Mouse (Mus musculus) limb, embryonic 14.5 days (tissue): Measurements from ENCODE around the gene Zg16. TPM values are rescaled to one million over a fixed set of nuclear protein-coding genes. Genes with fewer than 3 reads are reported as not detected.

Source experiments
- ATAC-seq: fragments of 200-750 bp; cut with Nextera tagmentation; 2 replicates; pipeline ENCODE4 v1.8.0; 2017; ENCODE audit warnings: low read depth, moderate number of reproducible peaks, moderate TSS enrichment; ENCODE audit not compliant: low FRiP score
- DNase-seq: peaks from one replicate; pipeline ENCODE4 v3.0.0-alpha.2; 2015; ENCODE audit warnings: low spot score
- H3K27ac ChIP-seq: fragments of 300-500 bp; sonication (generic); replicated peaks from 2 replicates; pipeline ENCODE4 v1.5.1; 2014; ENCODE audit warnings: low read depth, mild to moderate bottlenecking, low read length, moderate library complexity, mixed read lengths
- H3K27me3 ChIP-seq: fragments of 300-500 bp; sonication (generic); 2 replicates; pipeline ENCODE4 v1.6.1; 2014; ENCODE audit warnings: low read length, mixed read lengths; ENCODE audit not compliant: control insufficient read depth, insufficient read depth
- H3K36me3 ChIP-seq: fragments of 300-500 bp; sonication (generic); 2 replicates; pipeline ENCODE4 v1.6.1; 2014; ENCODE audit warnings: mild to moderate bottlenecking, low read length, moderate library complexity, mixed read lengths; ENCODE audit not compliant: control insufficient read depth, insufficient read depth
- H3K4me1 ChIP-seq: fragments of 300-500 bp; sonication (generic); 2 replicates; pipeline ENCODE4 v1.6.1; 2014; ENCODE audit warnings: antibody characterized with exemption, low read length, mixed read lengths; ENCODE audit not compliant: control insufficient read depth, insufficient read depth
- H3K4me2 ChIP-seq: fragments of 300-500 bp; sonication (generic); replicated peaks from 2 replicates; pipeline ENCODE4 v1.6.1; 2014; ENCODE audit warnings: low read depth, mild to moderate bottlenecking, low read length, moderate library complexity; ENCODE audit not compliant: severe bottlenecking
- H3K4me3 ChIP-seq: fragments of 300-500 bp; sonication (generic); replicated peaks from 2 replicates; pipeline ENCODE4 v1.5.1; 2014; ENCODE audit warnings: low read length
- H3K9ac ChIP-seq: fragments of 300-500 bp; sonication (generic); 2 replicates; pipeline ENCODE4 v1.6.1; 2014; ENCODE audit warnings: mild to moderate bottlenecking, low read depth, low read length, moderate library complexity; ENCODE audit not compliant: severe bottlenecking
- H3K9me3 ChIP-seq: fragments of 300-500 bp; sonication (generic); 2 replicates; pipeline ENCODE4 v1.6.1; 2016; ENCODE audit warnings: low read length; ENCODE audit not compliant: control insufficient read depth
- POLR2A ChIP-seq: fragments of 200-500 bp; IDR thresholded peaks from 2 replicates; pipeline ENCODE4 v1.8.0; 2012; ENCODE audit warnings: inconsistent platforms, mild to moderate bottlenecking, moderate library complexity, borderline replicate concordance; ENCODE audit not compliant: insufficient read depth, insufficient read length; ENCODE audit errors: extremely low read depth
- WGBS: fragments of 180-500 bp; shearing (Covaris S2); extraction: QIAGEN DNeasy Blood & Tissue Kit; methylation state at CpG from one replicate; pipeline ENCODE4 v1.1.7; 2014; 5-methylcytosine and 5-hydroxymethylcytosine counted together
- polyA plus RNA-seq, 2 experiments: library from polyadenylated mRNA; depleted of rRNA in 1 of 2; stranded (reverse) in 1 of 2; unstranded in 1 of 2; fragments of >200 nt; fragmentation: Nextera tagmentation in 1 of 2; extraction: Ambion mirVana in 1 of 2; gene quantifications; 2 replicates each; pipeline versions ENCODE4 v1.2.1 to v1.2.3; 2012 to 2014

The Zg16 gene
- polyA plus RNA-seq, 2 experiments = not detected

GRCm38 (mm10) chr7:127026984-127027726 lies 60.0 kb downstream of the Zg16 start, which contains the start of gene Maz:
TSS of gene Maz (minus strand) at chr7:127027037.
- H3K4me1 ChIP-seq = peaks cover 31% of the 10 kb centered on the region

GRCm38 (mm10) chr7:127026616-127026983 lies 60.5 kb downstream of the Zg16 start:
- H3K27me3 ChIP-seq = no peaks in the 10 kb centered on the region
- 4% methylated on average over 14 of the region's 48 CpGs for WGBS
- TF ChIP-seq POLR2A = no peak
- ATAC-seq = peak; percentile 5; the same call in 1 of the 2 replicates
- H3K27ac ChIP-seq = peak overlapping the region; percentile 98
- peak; percentile 76 for DNase-seq
- H3K4me2 ChIP-seq = peak overlapping the region; percentile 90; the same call in 1 of the 2 replicates
- peaks cover 34% of the 10 kb centered on the region for H3K4me1 ChIP-seq
- no peaks in the 10 kb centered on the region for H3K9me3 ChIP-seq
- H3K9ac ChIP-seq = peak overlapping the region; percentile 97
- H3K36me3 ChIP-seq = peaks cover 66% of the 10 kb centered on the region
- peak overlapping the region; percentile 96 for H3K4me3 ChIP-seq

More at GRCm38 (mm10) chr7:127026984-127027726, 60.0 kb downstream of the Zg16 start, which contains the start of gene Maz:
- WGBS = under 1% methylated on average over 57 of the region's 63 CpGs
- no peaks in the 10 kb centered on the region for H3K9me3 ChIP-seq
- peak; percentile 100 for DNase-seq
- no peak for TF ChIP-seq POLR2A
- peak; percentile 92 for ATAC-seq
- H3K27ac ChIP-seq = peak within 1 kb of the TSS; percentile 98
- H3K36me3 ChIP-seq = peaks cover 66% of the 10 kb centered on the region
- peak within 1 kb of the TSS; percentile 90 for H3K4me2 ChIP-seq
- H3K4me3 ChIP-seq = peak within 1 kb of the TSS; percentile 96
- H3K27me3 ChIP-seq = no peaks in the 10 kb centered on the region
- peak within 1 kb of the TSS; percentile 97 for H3K9ac ChIP-seq

- peak; percentile 44 for DNase-seq
- peak; percentile 13 for ATAC-seq
- Histone ChIP-seq H3K27ac (peak overlapping the region; percentile 98), H3K4me3 (peak overlapping the region; percentile 96), H3K4me2 (peak overlapping the region; percentile 90), H3K9ac (peak overlapping the region; percentile 97), H3K9me3 (no peaks in the 10 kb centered on the region), H3K36me3 (peaks cover 62% of the 10 kb centered on the region), H3K4me1 (peaks cover 36% of the 10 kb centered on the region), H3K27me3 (no peaks in the 10 kb centered on the region)
- WGBS = 2% methylated on average over 9 of the region's 48 CpGs
- TF ChIP-seq POLR2A = no peak
Measured at GRCm38 (mm10) chr7:127026161-127026600, 60.9 kb downstream of the Zg16 start.

GRCm38 (mm10) chr7:127025556-127026160 lies 61.5 kb downstream of the Zg16 start:
- DNase-seq (no peak), ATAC-seq (no peak)
- Histone ChIP-seq H3K4me3 (peak overlapping the region; percentile 96), H3K27ac (peak overlapping the region; percentile 98), H3K9me3 (no peaks in the 10 kb centered on the region), H3K36me3 (peaks cover 57% of the 10 kb centered on the region), H3K9ac (peak overlapping the region; percentile 97), H3K4me1 (peaks cover 38% of the 10 kb centered on the region), H3K4me2 (peak overlapping the region; percentile 90), H3K27me3 (no peaks in the 10 kb centered on the region)
- WGBS = 1% methylated on average over 43 of the region's 65 CpGs
- no peak for TF ChIP-seq POLR2A

- peak overlapping the region; percentile 98 for H3K27ac ChIP-seq
- peak overlapping the region; percentile 97 for H3K9ac ChIP-seq
- peak overlapping the region; percentile 90 for H3K4me2 ChIP-seq
- WGBS = under 1% methylated on average over 28 of the region's 30 CpGs
- no peaks in the 10 kb centered on the region for H3K9me3 ChIP-seq
- H3K4me1 ChIP-seq = peaks cover 45% of the 10 kb centered on the region
- DNase-seq (peak; percentile 79), ATAC-seq (peak; percentile 1; the same call in 1 of the 2 replicates)
- H3K27me3 ChIP-seq = no peaks in the 10 kb centered on the region
- TF ChIP-seq POLR2A = no peak
- peaks cover 51% of the 10 kb centered on the region for H3K36me3 ChIP-seq
- H3K4me3 ChIP-seq = peak overlapping the region; percentile 96
Measured at GRCm38 (mm10) chr7:127024755-127025555, 62.2 kb downstream of the Zg16 start.
